Mouse (Mus musculus): ENCODE data around the gene Sap30l.
"Not testable (repeated sequence)": the region's sequence is repeated elsewhere in the genome, so short reads cannot be mapped to it uniquely, and the experiment has no call there.

The Sap30l gene

DNA sequence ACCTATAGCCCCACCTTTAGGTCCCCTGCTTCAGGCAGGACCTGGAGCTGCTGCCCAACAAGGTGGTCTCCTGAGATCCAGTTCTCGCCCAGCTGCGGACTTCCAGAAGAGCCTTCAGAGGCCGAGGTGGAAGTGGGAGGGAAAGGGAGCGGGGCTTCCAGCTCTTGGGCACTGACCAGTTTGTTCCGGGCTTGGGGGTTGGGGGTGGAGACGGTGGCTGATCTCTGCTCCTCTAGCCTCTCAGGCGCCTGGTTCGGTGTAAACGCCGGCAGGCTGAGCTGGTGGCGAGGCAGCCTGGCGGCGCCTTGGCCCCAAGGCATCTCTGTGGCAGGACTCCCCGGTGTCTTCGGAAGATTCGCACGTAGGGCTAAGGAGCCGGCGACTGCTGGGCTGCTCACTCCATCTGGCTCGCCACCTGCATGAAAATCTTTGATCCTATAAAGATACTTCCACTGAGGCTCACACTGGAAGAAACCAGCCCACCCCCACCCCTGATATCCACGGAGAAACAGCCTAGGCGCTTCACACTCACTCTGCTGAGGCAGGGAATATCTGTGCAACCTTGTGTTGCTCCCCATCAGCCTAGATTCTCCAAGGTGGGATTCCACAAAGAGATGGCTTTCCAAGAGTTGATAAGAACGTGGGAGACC lies 31.2 kb downstream of the Sap30l start, which contains the start of gene Hand1:
Gene Hand1 (minus strand): TSS at position 267 of the 650 bp plus-strand sequence.
- DNase-seq: no peak

DNA sequence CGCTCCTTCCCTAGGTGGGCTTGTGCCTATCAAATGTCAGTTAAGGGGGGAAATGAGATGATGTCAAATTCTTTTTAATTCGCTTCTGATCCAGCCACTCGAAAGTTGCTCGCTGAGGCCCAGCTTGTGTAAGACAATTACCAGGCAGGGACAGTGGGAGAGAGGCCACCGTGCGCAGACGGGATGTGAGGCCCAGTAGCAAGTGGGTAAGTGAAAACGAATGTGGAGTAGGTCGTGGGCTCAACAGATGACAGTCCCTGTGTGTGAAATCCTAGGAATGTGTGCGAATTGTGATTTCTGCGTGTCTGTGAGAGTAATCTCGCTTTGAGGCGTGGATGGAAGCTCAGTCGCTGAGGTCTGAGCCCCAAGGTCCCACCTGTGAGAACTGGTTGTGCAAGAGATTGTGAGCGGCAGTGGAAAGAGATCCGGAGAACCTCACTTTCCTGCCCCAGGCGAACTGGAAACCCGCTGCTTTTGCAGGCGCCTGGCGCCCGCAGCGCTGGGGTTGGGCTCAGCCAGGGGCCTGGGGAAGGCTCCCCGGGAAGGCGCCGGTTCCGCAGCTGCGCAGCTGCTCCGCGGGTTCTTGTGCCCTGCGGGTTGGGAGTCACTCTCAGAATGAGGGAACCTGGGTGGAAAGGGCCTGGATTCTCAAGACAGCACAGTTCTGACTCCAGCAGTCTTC lies 32.0 kb downstream of the Sap30l start:
- no peak for DNase-seq

DNA sequence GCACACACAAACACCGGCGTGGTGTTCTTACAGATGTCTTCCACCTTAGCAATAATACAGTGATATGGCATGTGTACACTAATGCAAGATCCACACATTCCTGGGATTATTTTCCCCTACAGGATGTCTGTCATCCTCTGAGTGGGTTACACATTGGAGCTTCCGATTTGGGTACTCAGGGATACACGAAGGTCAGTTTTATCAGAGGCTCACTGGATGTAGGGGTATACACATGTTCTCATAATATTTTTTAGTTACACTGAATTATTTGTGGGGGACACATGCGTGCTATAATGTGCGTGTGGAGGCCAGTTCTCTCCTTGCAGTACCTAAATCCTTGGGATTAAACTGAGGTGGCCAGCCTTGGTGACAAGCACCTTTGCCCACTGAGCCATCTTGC lies 32.6 kb downstream of the Sap30l start:
- DNase-seq: no peak

DNA sequence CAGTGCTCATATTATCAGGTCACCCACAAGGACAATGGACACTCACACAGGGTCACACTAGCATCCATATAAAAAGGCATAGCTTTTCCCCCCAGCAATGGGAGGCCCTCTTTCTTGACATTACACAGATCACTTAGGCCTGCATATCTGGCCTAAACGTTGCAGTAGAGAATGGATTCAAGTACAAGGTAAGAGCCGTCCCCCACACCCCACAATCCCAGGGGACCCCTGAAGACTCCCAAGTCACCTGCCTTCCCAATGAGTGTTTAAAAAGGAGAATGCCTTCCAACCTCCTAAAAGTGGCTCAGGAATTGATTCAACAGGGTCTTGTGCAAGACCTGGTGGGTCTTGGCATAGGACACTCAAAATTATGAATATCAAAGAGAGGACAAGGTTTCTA lies 33.9 kb downstream of the Sap30l start:
- no peak for DNase-seq

DNA sequence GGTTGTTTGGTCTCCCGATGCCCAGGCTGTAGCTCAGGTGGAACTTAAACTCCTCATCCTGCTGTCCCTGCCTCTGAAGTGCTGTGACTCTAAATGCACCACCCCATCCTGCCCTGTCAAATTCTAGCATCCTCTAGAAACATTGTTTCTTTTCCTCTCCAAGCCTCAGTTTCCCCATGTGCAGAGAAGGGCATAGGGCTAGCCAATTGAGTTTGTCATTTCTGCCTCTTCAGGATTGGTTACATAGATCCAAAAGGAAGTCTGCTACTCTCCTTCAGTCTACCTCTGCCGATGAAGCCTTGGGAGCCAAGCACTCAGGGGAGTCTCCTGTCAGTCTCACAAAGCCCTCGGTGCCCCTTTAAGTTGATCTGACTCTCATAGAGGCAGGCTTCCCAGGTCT lies 34.5 kb downstream of the Sap30l start:
- DNase-seq: no peak

DNA sequence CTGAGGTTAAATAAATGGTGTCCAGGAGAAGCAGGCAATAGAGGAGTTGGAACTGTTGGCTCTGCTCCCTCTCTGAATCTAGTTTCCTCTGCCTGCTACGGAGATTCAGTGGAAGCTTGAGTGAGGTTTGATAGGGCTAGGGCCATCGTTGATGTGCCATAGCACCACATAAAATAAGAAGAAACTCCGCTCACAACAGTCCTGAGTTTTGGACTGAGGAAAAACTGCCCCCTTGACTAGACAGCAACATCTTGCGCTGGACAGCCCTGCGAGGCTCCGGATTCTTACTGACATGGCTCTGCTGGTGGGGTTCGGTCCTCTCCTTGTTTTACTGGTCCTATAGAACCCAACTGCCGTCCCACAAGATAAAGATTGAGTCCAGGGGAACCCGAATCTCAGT lies 35.0 kb downstream of the Sap30l start:
- DNase-seq: no peak

DNA sequence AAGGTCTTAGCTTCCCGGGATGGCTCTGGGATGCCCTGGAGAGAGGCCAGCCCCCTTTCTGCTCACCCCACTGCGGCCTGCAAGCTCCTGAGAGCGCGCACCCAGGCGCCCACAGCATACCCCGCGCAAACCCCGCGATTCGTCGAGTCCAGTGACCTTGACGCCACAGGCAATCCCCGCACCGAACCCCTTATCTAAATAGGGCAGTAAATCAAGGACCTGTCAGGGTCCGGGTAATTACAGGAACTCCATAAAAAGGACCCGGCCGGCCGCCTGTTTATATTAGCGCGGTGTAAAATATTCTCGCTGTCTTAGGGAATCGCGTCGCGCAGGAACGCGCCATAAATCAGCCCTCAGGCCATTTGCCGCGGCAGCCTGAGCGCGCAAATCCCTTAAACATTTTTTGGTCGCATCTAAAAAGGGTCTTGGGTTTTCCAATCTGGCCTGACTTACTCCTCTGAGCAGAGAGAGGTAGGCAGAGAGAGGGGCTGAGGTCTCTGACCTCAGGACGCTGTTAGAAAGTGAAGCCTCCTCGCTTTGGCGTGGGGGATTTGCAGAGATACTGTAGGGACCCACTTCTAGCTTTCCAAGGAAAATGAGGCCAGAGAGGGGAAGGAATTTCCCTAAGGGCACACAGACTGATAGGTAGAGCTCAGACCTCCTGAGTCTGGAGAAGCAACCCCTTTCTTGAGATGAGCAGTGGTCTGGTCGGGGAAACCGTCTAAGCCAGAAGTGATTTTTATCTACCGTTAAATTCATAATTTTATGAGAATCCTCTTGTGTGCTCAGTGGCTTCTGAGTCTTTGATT lies 35.6 kb downstream of the Sap30l start:
- DNase-seq: no peak

DNA sequence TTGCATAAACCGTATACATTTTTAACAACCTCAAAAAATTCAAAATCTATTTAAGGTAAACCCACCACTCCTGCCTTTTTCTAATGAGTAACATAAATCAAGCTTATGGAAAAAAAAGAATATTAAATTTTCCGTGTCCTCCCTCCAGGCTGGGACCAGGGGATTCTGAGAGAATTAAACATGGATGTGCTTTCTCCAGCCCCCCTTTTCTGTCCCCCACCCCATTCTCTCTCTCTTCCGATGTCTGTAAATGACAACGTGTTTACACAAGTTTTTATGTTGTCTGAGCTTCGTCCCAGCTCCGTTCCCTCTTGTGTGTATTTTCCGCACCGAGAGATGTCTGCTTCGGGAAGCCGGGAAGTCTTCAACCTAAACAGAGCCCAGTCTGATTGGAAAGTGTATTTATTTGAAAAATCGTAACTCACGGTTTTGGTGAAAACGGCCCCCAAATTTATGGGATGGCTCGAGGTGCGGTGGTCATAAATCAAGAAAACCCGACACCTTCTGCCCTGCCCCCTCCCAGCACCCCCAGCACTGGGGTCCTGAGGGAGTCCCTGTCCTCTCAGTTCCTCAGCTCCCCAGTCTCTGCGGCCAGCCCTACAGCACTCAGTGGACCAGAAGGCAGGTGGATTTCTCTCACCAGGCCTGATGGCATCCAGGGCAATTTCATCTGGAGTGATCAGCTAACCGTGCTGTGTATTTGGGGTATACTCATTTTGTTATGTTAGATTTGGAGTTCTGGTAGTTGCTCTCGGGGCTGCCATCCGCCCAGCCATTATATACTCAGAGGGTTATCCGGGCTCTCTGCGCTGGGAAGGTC lies 36.6 kb downstream of the Sap30l start:
- DNase-seq: no peak

DNA sequence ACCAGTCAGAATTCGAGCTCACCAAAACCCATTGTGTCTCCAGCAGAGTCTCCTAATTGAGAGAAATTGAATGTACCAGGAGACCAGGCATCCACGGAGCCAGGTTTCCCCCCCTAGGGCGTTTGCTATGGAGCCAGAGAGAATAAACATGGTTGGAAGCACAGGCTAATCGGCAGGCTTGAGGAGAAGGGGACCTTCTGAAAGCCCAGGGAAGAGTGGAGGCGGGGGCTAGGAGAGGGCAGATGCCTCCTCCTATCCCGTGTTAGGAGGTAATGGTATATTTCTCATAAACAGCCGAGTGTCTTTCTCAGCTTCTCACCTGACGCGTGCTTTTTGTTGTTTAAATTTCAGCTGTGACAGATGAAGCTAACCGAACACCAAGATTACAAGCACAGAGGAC lies 39.5 kb downstream of the Sap30l start:
- DNase-seq: no peak

DNA sequence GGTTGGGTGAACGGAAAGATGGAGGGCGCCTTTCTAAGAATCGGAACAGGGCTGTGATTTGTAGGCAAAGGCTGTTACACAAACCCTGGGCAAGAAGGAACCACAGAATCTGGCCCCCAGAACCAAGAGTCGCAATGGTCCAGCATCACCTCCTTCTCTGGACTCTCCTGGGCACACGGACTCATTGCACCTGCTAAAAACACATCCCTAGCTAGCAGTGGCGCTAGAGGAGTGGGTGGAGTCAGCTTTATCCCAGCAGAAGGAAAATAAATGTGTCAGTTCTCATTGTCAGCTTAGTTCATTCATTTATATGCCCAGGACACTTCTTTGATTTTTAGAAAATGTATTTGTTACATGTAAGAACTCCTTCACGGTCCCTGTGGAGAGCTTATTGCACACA lies 40.0 kb downstream of the Sap30l start:
- DNase-seq: no peak

DNA sequence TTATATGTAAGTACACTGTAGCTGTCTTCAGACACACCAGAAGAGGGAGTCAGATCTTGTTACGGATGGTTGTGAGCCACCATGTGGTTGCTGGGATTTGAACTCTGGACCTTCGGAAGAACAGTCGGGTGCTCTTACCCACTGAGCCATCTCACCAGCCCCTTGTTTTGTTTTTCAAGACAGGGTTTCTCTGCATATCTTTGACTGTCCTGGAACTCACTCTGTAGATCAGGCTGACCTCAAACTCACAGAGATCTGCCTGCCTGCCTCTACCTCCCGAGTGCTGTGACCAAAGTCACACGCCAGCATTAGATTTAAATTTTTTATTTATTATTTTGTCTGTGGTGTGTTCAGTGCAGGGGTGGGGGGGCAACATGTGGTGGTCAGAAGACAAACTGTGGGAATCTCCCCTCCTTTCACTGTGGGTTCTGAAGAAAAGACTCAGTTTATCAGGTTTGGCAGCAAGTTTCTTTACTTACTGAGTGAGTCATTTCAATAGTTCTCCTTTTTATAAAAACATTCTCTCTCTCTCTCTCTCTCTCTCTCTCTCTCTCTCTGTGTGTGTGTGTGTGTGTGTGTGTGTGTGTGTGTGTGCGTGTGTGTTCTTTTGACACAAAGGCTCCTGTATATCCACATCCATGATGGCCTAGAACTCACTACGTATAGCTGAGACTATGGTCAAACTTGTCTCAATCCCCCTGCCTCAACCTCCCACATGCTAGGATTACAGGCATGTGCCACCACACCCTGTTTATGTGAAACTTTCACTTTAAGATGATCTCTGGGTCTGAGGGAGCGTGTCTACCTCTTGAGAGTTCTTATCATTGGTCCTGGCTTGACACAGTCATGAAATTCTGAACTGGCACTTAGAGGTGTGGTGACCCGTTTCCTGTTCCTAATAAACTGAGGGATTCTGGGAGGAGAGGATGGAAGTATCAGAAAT lies 45.3 kb downstream of the Sap30l start:
- not testable (repeated sequence) for DNase-seq

DNA sequence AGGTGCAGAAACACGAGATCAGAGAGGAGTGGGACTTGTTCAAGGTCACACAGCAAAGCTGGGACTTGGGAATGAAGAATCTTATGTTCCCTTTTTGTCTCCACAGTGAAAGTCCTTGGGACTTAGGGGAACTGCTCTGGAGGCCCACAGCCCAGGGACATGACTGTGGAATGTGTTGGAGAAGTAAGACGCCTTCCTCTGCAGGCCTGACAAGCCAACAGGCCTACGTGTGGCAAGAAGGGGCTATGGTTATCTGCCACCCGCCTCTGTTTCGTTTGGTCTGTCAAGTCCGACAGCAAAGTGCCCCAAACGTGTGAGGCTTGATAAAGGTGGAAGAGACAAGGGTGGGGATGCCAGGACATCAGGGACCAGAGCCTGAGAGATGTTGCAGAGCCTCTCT lies 46.0 kb downstream of the Sap30l start:
- no peak for DNase-seq

DNA sequence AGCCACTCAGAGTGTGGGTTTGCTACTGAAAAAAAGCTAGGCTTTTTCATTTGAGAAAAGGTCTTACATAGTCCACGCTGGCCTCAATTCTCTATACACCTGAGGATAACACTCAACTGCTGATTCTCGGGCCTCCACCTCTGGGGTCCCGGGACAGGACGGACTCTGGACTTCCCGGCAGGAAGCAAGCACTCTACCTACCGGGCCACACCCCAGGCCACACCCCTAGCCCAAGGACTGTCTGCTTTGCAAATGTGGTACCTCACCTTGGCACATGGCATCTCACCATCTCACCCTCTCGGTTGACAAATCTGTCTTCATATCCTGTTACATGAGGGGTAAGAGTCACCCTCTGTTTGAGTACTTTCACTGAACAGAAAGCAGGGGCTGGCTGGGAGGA lies 48.9 kb downstream of the Sap30l start:
- no peak for DNase-seq

DNA sequence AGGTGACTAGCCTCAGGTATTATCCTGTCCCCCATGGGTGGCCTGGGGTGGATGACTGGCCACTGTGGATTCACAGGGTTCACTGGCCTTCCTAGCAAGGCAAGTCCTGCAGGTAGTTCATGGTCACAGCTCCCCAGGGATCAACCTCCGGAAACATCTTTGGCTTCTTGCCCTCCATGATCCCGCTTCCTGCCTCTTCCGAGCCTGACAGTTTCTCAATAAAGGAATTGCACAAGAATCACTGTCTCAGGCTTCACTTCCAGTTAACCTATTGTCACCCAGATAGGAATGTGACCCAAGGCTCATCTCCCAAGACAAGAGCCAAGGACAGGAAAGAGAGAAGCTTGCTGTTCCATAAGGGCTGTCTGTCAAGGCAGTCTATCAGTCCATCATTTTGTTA lies 49.5 kb downstream of the Sap30l start:
- no peak for DNase-seq

DNA sequence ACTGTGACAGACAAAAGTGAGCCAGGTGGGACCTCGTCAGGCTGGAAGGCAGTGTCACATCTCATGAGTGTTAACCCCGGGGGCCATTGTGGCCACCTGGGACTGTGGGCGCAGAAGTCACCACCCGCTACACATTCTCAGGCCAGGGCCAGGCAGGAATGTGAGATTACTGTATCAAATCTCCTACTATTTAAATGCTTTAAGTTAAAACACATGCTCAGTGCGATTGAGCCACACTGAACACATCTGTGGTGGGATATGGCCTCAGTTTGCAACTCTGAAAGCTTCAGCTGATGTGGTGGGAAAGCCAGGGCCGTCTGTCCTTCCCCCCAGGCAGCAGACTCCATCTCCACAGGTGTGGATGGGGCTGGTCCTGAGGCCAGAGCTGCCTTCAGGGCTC lies 52.1 kb downstream of the Sap30l start:
- no peak for DNase-seq

DNA sequence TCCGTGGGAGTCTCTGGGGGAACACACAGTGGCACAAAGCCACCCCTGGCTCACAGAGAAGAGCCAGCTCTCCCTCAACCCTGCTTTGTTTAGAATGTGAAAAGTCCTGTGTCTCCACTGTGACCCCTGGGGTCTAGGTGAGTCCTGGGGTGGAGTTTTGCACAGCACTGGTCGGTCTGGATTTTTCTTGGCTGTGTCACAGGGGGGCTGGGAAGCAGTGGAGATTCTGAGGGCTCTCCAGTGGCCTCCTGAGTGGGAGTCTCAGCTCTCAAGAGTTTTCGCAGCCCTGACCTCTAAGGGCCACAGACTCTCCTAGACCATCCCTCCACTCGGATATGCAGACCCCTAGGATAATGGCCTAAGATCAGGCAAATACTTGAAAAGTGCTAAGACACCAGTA lies 56.3 kb downstream of the Sap30l start:
- no peak for DNase-seq

Measured in lung, postnatal 36 days (tissue).